Mouse (Mus musculus): ENCODE measurements around the gene Alk. TPM values are rescaled to one million over a fixed set of nuclear protein-coding genes. Genes with fewer than 3 reads are reported as not detected.

The Alk gene
- 0.15 TPM for polyA plus RNA-seq (2014; fragmentation: Illumina TruSeq; extraction: RNeasy Lipid Tissue Mini Kit (QIAGEN cat#74804); ENCODE audit: low read depth, low replicate concordance)

GRCm38 (mm10) chr17:72604610-72604980 is at the start of gene Alk:
TSS of gene Alk (minus strand) at chr17:72604627.

Other genes with a start within 250 kb of the Alk start
- gene Ypel5, start 231.8 kb upstream of the Alk start, polyA plus RNA-seq (2014; fragmentation: Illumina TruSeq; extraction: RNeasy Lipid Tissue Mini Kit (QIAGEN cat#74804); ENCODE audit: low read depth, low replicate concordance): 83.0 TPM

Measured in testis, adult 10 weeks (tissue).